Mouse (Mus musculus): ENCODE data around the gene Slc22a23.

DNA sequence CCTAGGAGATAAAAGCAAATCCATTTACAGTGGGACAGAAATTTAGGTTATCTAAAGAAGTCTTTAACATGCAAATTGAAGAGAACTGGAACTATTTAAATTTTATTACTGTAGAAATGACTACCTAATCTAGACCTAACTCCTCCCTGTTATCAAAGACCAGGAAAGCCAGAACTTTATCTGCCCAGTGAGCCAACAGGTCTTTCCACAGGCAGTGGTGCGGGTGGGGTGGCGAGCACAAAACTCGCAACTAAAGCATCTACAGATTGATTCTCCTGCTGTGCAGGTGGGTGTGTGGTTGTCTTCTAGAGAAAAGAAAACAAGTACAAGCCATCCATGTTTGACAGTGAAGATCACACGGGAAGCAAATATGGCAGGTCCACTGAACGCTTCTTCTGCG lies 46.9 kb downstream of the Slc22a23 start:
- TF ChIP-seq POLR2A (IDR thresholded peaks at IDR 0.05; ENCODE audit: control insufficient read depth, extremely low read depth, insufficient read depth, low read length, poor library complexity): no peak
- TF ChIP-seq CTCF (IDR thresholded peaks at IDR 0.05; ENCODE audit: borderline replicate concordance, control insufficient read depth, extremely low read depth, insufficient read depth, low read length, poor library complexity): no peak

All from thymus, adult 2 months (tissue).